Mouse (Mus musculus) MEL (cell line): ENCODE results near the gene Timmdc1.

Source experiments
- BHLHE40 ChIP-seq: IDR thresholded peaks from 2 replicates; pipeline ENCODE4 v1.6.1; 2012; ENCODE audit warnings: low read depth, mild to moderate bottlenecking, inconsistent platforms, low read length, improper control_type of control experiment, borderline replicate concordance
- CHD2 ChIP-seq: IDR thresholded peaks from 2 replicates; pipeline ENCODE4 v1.6.1; 2011; ENCODE audit warnings: low read length, improper control_type of control experiment
- CTCF ChIP-seq, 3 experiments: IDR thresholded peaks in 2 of 3; conservative IDR thresholded peaks in 1 of 3; 2 replicates each; pipeline ENCODE4 v1.5.1; 2011 to 2012; ENCODE audit warnings: low read length in 3 of 3, low read depth in 2 of 3, mild to moderate bottlenecking in 2 of 3, improper control_type of control experiment in 1 of 3, inconsistent platforms in 1 of 3, mixed read lengths in 1 of 3, moderate library complexity in 1 of 3; ENCODE audit not compliant: control insufficient read depth in 1 of 3, insufficient read depth in 1 of 3, poor library complexity in 1 of 3, severe bottlenecking in 1 of 3
- EP300 ChIP-seq, 2 experiments: IDR thresholded peaks; 2 replicates each; pipeline ENCODE4 v1.6.1; 2011; ENCODE audit warnings: improper control_type of control experiment in 2 of 2, low read length in 2 of 2, low read depth in 1 of 2, mild to moderate bottlenecking in 1 of 2
- ETS1 ChIP-seq: IDR thresholded peaks from 2 replicates; pipeline ENCODE4 v1.6.1; 2012; ENCODE audit warnings: low read depth, mild to moderate bottlenecking, inconsistent platforms, low read length, improper control_type of control experiment, moderate library complexity
- MAZ ChIP-seq: IDR thresholded peaks from 2 replicates; pipeline ENCODE4 v1.6.1; 2012; ENCODE audit warnings: low read depth, mild to moderate bottlenecking, inconsistent platforms, low read length, improper control_type of control experiment
- NRF1 ChIP-seq: IDR thresholded peaks from 2 replicates; pipeline ENCODE4 v1.6.1; 2014; ENCODE audit warnings: low read depth, mild to moderate bottlenecking, inconsistent platforms, low read length, improper control_type of control experiment, moderate library complexity; ENCODE audit not compliant: poor library complexity, insufficient read depth, severe bottlenecking
- POLR2A ChIP-seq, 2 experiments: IDR thresholded peaks; 2 replicates each; pipeline ENCODE4 v1.6.1; 2011 to 2012; ENCODE audit warnings: low read length in 2 of 2, mild to moderate bottlenecking in 2 of 2, control low read depth in 1 of 2, improper control_type of control experiment in 1 of 2, low read depth in 1 of 2, moderate library complexity in 1 of 2; ENCODE audit not compliant: control insufficient read depth in 1 of 2, insufficient read depth in 1 of 2, poor library complexity in 1 of 2
- POLR2AphosphoS2 ChIP-seq: IDR thresholded peaks from 2 replicates; pipeline ENCODE4 v1.6.1; 2011; ENCODE audit warnings: low read length, improper control_type of control experiment
- TAL1 ChIP-seq: IDR thresholded peaks from 2 replicates; pipeline ENCODE4 v1.6.1; 2012; ENCODE audit warnings: mild to moderate bottlenecking, inconsistent platforms, low read length, moderate library complexity, mixed read lengths
- USF1 ChIP-seq: IDR thresholded peaks from 2 replicates; pipeline ENCODE4 v1.6.1; 2014; ENCODE audit warnings: low read depth, mild to moderate bottlenecking, inconsistent platforms, low read length, improper control_type of control experiment, moderate library complexity
- ZKSCAN1 ChIP-seq: IDR thresholded peaks from 2 replicates; pipeline ENCODE4 v1.6.1; 2012; ENCODE audit warnings: low read depth, mild to moderate bottlenecking, inconsistent platforms, low read length, improper control_type of control experiment, moderate library complexity
- ZNF384 ChIP-seq: IDR thresholded peaks from 2 replicates; pipeline ENCODE4 v1.6.1; 2012; ENCODE audit warnings: low read depth, mild to moderate bottlenecking, inconsistent platforms, low read length, improper control_type of control experiment

DNA sequence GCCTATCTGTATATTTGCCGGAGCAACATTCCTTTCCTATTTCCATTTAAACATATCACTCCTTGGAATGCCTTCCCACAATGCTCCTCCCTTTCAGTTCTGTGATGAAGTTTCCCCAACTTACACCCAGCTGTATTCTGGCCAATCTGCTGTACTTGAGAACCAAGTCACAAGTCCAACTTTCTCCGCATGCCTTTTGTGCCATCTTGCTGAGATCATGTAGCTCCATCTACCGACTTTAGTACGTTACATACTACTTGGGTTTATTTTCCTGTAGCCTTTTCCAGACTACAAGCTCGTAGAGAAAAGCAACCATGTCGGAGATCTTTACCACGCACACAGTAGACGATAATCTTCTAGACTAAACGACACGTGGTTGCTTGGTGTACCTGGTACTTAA, 28.6 kb downstream of the Timmdc1 start:
- TF ChIP-seq POLR2A (IDR thresholded peaks at IDR 0.05; ENCODE audit: control insufficient read depth in 1 of 2, insufficient read depth in 1 of 2, low read depth in 1 of 2, low read length in 2 of 2, poor library complexity in 1 of 2): no peak
- TF ChIP-seq EP300 (IDR thresholded peaks at IDR 0.05; ENCODE audit: low read depth in 1 of 2, low read length in 2 of 2): no peak
- TF ChIP-seq CTCF (IDR thresholded peaks at IDR 0.05 in 2 of 3, conservative IDR thresholded peaks at IDR 0.05 in 1 of 3; ENCODE audit: control insufficient read depth in 1 of 3, insufficient read depth in 1 of 3, low read depth in 2 of 3, low read length in 3 of 3, poor library complexity in 1 of 3, severe bottlenecking in 1 of 3): no peak
- TF ChIP-seq NRF1: no peak
- no peak for TF ChIP-seq BHLHE40
- no peak for TF ChIP-seq ETS1
- TF ChIP-seq POLR2AphosphoS2: no peak
- TF ChIP-seq TAL1: no peak
- no peak for TF ChIP-seq USF1
- no peak for TF ChIP-seq CHD2
- TF ChIP-seq MAZ: no peak
- no peak for TF ChIP-seq ZNF384
- TF ChIP-seq ZKSCAN1: no peak
